Mouse (Mus musculus) liver, embryonic 16.5 days (tissue): ENCODE data around the gene Ifnl2. TPM values are rescaled to one million over a fixed set of nuclear protein-coding genes. Genes with fewer than 3 reads are reported as not detected.
A peak's percentile ranks its signal among the peaks of the same experiment; 100 is the strongest.

Source experiments
- ATAC-seq: fragments of 200-750 bp; cut with Nextera tagmentation; 2 replicates; pipeline ENCODE4 v1.8.0; 2017; ENCODE audit warnings: low read depth, mild to moderate bottlenecking, moderate number of reproducible peaks, moderate library complexity
- H3K27ac ChIP-seq: fragments of 300-500 bp; sonication (generic); 2 replicates; pipeline ENCODE4 v1.5.1; 2014; ENCODE audit warnings: mild to moderate bottlenecking, low read length
- H3K27me3 ChIP-seq: fragments of 300-500 bp; sonication (generic); 2 replicates; pipeline ENCODE4 v1.6.1; 2014; ENCODE audit warnings: low read depth, low read length, mixed read lengths; ENCODE audit not compliant: control insufficient read depth, insufficient read depth
- H3K36me3 ChIP-seq: fragments of 300-500 bp; sonication (generic); 2 replicates; pipeline ENCODE4 v1.6.1; 2014; ENCODE audit warnings: mild to moderate bottlenecking; ENCODE audit not compliant: control insufficient read depth, insufficient read depth
- H3K4me1 ChIP-seq: fragments of 300-500 bp; sonication (generic); 2 replicates; pipeline ENCODE4 v1.6.1; 2014; ENCODE audit warnings: low read depth, low read length, mixed read lengths; ENCODE audit not compliant: control insufficient read depth
- H3K4me2 ChIP-seq: fragments of 300-500 bp; sonication (generic); 2 replicates; pipeline ENCODE4 v1.6.1; 2014; ENCODE audit warnings: low read depth, low read length, mixed read lengths
- H3K4me3 ChIP-seq: fragments of 300-500 bp; sonication (generic); 2 replicates; pipeline ENCODE4 v1.5.1; 2014; ENCODE audit warnings: low read depth, mild to moderate bottlenecking, low read length
- H3K9ac ChIP-seq: fragments of 300-500 bp; sonication (generic); 2 replicates; pipeline ENCODE4 v1.6.1; 2014; ENCODE audit warnings: low read depth, low read length
- H3K9me3 ChIP-seq: fragments of 300-500 bp; sonication (generic); replicated peaks from 2 replicates; pipeline ENCODE4 v1.6.1; 2016; ENCODE audit warnings: low read length; ENCODE audit not compliant: control insufficient read depth
- WGBS: fragments of 180-500 bp; shearing (Covaris S2); extraction: QIAGEN DNeasy Blood & Tissue Kit; methylation state at CpG from one replicate; pipeline ENCODE4 v1.1.7; 2014; ENCODE audit not compliant: insufficient replicate concordance; 5-methylcytosine and 5-hydroxymethylcytosine counted together
- polyA plus RNA-seq: library from polyadenylated mRNA; unstranded; fragments of >200 nt; fragmentation: Nextera tagmentation; extraction: Ambion mirVana; gene quantifications from 2 replicates; pipeline ENCODE4 v1.2.1, GENCODE M21; 2015

Ifnl2 gene
- polyA plus RNA-seq, 1 experiment from 2014 or later = not detected

- no peak overlapping the region for H3K4me3 ChIP-seq
Measured at GRCm38 (mm10) chr7:28482854-28483253, 27.4 kb downstream of the Ifnl2 start.

DNA sequence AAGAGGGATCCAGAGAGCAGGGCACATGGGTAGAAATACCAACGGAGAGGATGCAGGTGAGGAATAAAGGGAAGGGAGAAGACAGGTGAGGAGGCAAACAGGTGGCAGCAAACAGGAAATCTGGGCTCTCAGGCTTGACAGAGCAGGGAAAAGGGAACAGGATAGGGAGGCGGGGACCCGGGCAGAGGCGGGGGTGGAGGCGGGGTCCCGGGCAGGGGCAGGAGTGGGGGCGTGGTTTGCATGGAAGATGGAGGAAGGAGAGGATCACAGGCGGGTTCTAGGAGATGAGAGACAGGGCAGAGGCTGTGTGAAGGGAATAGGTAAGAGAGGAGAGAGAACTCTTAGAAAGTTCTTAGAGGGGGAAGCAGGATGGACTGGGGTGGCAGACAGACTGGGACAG lies 31.4 kb downstream of the Ifnl2 start:
- H3K27ac ChIP-seq = no peak overlapping the region
- H3K9me3 ChIP-seq = no peaks in the 10 kb centered on the region
- H3K4me3 ChIP-seq = no peak overlapping the region
- H3K4me2 ChIP-seq = no peak overlapping the region
- H3K9ac ChIP-seq = no peak overlapping the region
- no peaks in the 10 kb centered on the region for H3K4me1 ChIP-seq
- H3K36me3 ChIP-seq = no peaks in the 10 kb centered on the region
- no peak for ATAC-seq
- no peaks in the 10 kb centered on the region for H3K27me3 ChIP-seq
- 7% methylated on average over 8 of the region's 8 CpGs for WGBS

More at GRCm38 (mm10) chr7:28482854-28483253, 27.4 kb downstream of the Ifnl2 start:
- no peaks in the 10 kb centered on the region for H3K36me3 ChIP-seq
- H3K9ac ChIP-seq = no peak overlapping the region
- H3K9me3 ChIP-seq = no peaks in the 10 kb centered on the region
- no peaks in the 10 kb centered on the region; the same call in none of the 2 replicates for H3K27me3 ChIP-seq
- H3K27ac ChIP-seq = no peak overlapping the region
- no peak overlapping the region for H3K4me2 ChIP-seq
- no peak for ATAC-seq
- H3K4me1 ChIP-seq = no peaks in the 10 kb centered on the region
- 72% methylated on average over 11 of the region's 11 CpGs for WGBS

- H3K4me1 ChIP-seq = no peaks in the 10 kb centered on the region
- no peak for ATAC-seq
- no peak overlapping the region for H3K4me2 ChIP-seq
- H3K27me3 ChIP-seq = no peaks in the 10 kb centered on the region
- no peaks in the 10 kb centered on the region for H3K9me3 ChIP-seq
- H3K9ac ChIP-seq = no peak overlapping the region
- H3K36me3 ChIP-seq = no peaks in the 10 kb centered on the region
- no peak overlapping the region for H3K27ac ChIP-seq
- no peak overlapping the region for H3K4me3 ChIP-seq
- 71% methylated on average over 5 of the region's 5 CpGs for WGBS
Measured at GRCm38 (mm10) chr7:28477363-28477762, 32.9 kb downstream of the Ifnl2 start.

- 77% methylated on average over 6 of the region's 6 CpGs for WGBS
- no peak for ATAC-seq
Measured at GRCm38 (mm10) chr7:28476191-28476590, 34.1 kb downstream of the Ifnl2 start.

DNA sequence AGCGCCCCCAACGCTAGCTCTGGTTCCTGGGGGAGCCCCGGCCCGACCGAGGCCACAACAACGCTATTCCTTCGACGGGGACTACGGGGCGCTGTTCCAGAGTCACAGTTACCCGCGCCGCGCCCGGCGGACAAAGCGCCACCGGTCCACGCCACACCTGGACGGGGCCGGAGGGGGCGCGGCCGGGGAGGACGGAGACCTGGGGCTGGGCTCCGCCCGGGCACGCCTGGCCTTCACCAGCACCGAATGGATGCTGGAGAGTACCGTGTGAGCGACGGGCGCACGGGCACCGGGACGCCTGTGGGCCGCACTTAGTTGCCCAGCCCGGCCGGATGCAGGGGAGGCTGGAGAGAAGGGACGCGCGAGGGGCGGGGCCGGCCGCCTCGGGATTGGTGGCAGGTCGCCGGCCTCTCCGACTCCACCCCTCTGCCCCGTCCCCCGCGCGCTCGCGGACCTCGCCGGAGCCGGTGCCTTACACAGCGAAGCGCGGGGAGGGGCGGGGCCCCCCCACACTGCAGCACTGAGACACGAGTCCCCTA lies 43.0 kb downstream of the Ifnl2 start:
- Histone ChIP-seq H3K27ac (no peak overlapping the region), H3K27me3 (peaks cover 17% of the 10 kb centered on the region), H3K4me3 (peak overlapping the region; percentile 56), H3K9me3 (no peaks in the 10 kb centered on the region), H3K36me3 (no peaks in the 10 kb centered on the region), H3K4me1 (peaks cover 2% of the 10 kb centered on the region; the same call in 1 of the 2 replicates), H3K9ac (peak overlapping the region; percentile 21), H3K4me2 (peak overlapping the region; percentile 71)
- WGBS = 7% methylated on average over 56 of the region's 63 CpGs
- ATAC-seq = peak; percentile 65

More at GRCm38 (mm10) chr7:28476191-28476590, 34.1 kb downstream of the Ifnl2 start:
- no peak overlapping the region for H3K9ac ChIP-seq
- H3K27me3 ChIP-seq = no peaks in the 10 kb centered on the region
- H3K27ac ChIP-seq = no peak overlapping the region
- H3K9me3 ChIP-seq = no peaks in the 10 kb centered on the region
- H3K36me3 ChIP-seq = no peaks in the 10 kb centered on the region
- no peak overlapping the region for H3K4me2 ChIP-seq
- H3K4me3 ChIP-seq = no peak overlapping the region
- no peaks in the 10 kb centered on the region for H3K4me1 ChIP-seq

GRCm38 (mm10) chr7:28466721-28467212 lies 43.5 kb downstream of the Ifnl2 start:
- peak overlapping the region; percentile 56 for H3K4me3 ChIP-seq

GRCm38 (mm10) chr7:28464416-28465212 lies 45.6 kb downstream of the Ifnl2 start:
- Histone ChIP-seq H3K9me3 (no peaks in the 10 kb centered on the region), H3K4me1 (peaks cover 2% of the 10 kb centered on the region; the same call in 1 of the 2 replicates), H3K9ac (no peak overlapping the region), H3K36me3 (no peaks in the 10 kb centered on the region), H3K4me3 (no peak overlapping the region), H3K27ac (no peak overlapping the region), H3K4me2 (no peak overlapping the region), H3K27me3 (peaks cover 17% of the 10 kb centered on the region)
- peak; percentile 39; the same call in 1 of the 2 replicates for ATAC-seq
- 44% methylated on average over 10 of the region's 10 CpGs for WGBS

More at GRCm38 (mm10) chr7:28466721-28467212, 43.5 kb downstream of the Ifnl2 start:
- no peak for ATAC-seq
- H3K27ac ChIP-seq = no peak overlapping the region
- WGBS = 54% methylated on average over 40 of the region's 40 CpGs
- H3K4me1 ChIP-seq = peaks cover 2% of the 10 kb centered on the region; the same call in 1 of the 2 replicates
- H3K9ac ChIP-seq = peak overlapping the region; percentile 21
- H3K4me2 ChIP-seq = peak overlapping the region; percentile 71
- no peaks in the 10 kb centered on the region for H3K9me3 ChIP-seq
- H3K36me3 ChIP-seq = no peaks in the 10 kb centered on the region
- H3K27me3 ChIP-seq = peaks cover 17% of the 10 kb centered on the region

DNA sequence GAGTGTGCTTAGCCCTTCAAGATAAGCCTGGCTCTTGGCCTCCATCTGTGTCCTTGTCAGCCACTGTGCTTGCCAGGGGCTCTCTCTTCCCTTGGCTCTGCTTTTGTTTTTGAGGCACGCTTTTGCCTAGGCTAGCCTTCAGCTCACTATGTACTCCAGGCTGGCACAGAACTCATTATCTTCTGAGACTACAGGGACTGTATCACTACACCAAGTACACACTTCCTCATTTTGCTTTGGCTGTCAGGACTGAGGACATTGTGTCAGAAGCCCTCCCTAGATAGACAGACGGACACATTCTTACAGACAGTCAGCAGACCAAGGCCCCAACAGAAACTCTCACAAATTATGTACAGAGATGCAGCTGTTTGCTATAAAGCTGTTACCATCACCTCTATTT lies 47.5 kb downstream of the Ifnl2 start:
- Histone ChIP-seq H3K9me3 (no peaks in the 10 kb centered on the region), H3K27me3 (peaks cover 14% of the 10 kb centered on the region), H3K9ac (no peak overlapping the region), H3K27ac (no peak overlapping the region), H3K4me3 (no peak overlapping the region), H3K4me1 (peaks cover 2% of the 10 kb centered on the region; the same call in 1 of the 2 replicates), H3K4me2 (no peak overlapping the region), H3K36me3 (no peaks in the 10 kb centered on the region)
- 58% methylated on average over 2 of the region's 2 CpGs for WGBS
- ATAC-seq = no peak

- Histone ChIP-seq H3K4me1 (no peaks in the 10 kb centered on the region), H3K9ac (no peak overlapping the region), H3K27me3 (no peaks in the 10 kb centered on the region), H3K27ac (no peak overlapping the region), H3K36me3 (no peaks in the 10 kb centered on the region), H3K9me3 (no peaks in the 10 kb centered on the region), H3K4me2 (no peak overlapping the region), H3K4me3 (no peak overlapping the region)
- WGBS = 71% methylated on average over 4 of the region's 5 CpGs
- ATAC-seq = no peak
Measured at GRCm38 (mm10) chr7:28460361-28460760, 49.9 kb downstream of the Ifnl2 start.
